Mouse (Mus musculus) lung, adult 2 months (tissue): ENCODE results near the gene Tmem18.

Experiments used
- CTCF ChIP-seq: fragments of 200-500 bp; IDR thresholded peaks from 2 replicates; pipeline ENCODE4 v1.5.1; 2011; ENCODE audit warnings: mild to moderate bottlenecking, low read length, control low read depth; ENCODE audit not compliant: insufficient read depth
- POLR2A ChIP-seq: fragments of 200-500 bp; IDR thresholded peaks from 2 replicates; pipeline ENCODE4 v1.6.1; 2011; ENCODE audit warnings: low read depth, mild to moderate bottlenecking, control low read depth, low read length, borderline replicate concordance; ENCODE audit errors: extremely low read depth

DNA sequence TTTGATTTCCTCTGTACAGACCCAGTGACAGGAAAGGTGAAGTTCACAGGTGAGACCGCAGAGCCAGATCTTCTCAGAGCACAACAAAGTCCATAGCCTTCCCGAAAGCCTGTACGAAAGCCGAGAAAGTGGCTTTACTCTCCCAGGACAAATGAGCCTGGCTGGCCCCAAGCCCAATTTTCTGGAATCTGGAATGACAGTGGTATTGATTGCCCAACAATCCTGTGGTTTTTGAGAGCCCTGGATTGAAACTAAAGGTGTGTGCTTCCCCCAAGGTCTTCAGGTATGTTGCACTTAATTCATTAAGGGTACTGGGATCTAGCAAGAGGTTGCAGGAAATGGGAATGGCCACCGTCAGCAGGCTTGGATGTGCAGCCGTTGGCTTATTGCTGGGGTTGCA lies 21.7 kb downstream of the Tmem18 start:
- no peak for TF ChIP-seq CTCF
- no peak for TF ChIP-seq POLR2A
